Mouse (Mus musculus): Measurements from ENCODE around the gene Cage1. TPM values are rescaled to one million over a fixed set of nuclear protein-coding genes. Genes with fewer than 3 reads are reported as not detected.
A peak's percentile ranks its signal among the peaks of the same experiment; 100 is the strongest.

Cage1 gene
- total RNA-seq, 2 experiments from 2014 or later = 6.2 to 6.3 TPM

- Histone ChIP-seq H3K4me3 (no peak overlapping the region), H3K27ac (no peak overlapping the region)
- TF ChIP-seq CTCF (IDR thresholded peaks at IDR 0.05) = no peak
- DNase-seq (ENCODE audit: extremely low spot score in 1 of 2, low spot score in 2 of 2) = no peak
- intact Hi-C loops (cut with DNase I) = loop anchor here (5.0 to 10.0 kb wide), 4 partner anchors 155 to 562 kb away; no protein-coding TSS in a partner anchor
Measured at GRCm38 (mm10) chr13:38062678-38063077, 25.8 kb upstream of the Cage1 start.

GRCm38 (mm10) chr13:38049888-38050287 lies 13.0 kb upstream of the Cage1 start:
- intact Hi-C loops (cut with DNase I) = no loop called here
- DNase-seq (ENCODE audit: extremely low spot score in 1 of 2, low spot score in 2 of 2) = no peak

GRCm38 (mm10) chr13:38037811-38038210 lies 942 bp upstream of the Cage1 start:
- intact Hi-C loops (cut with DNase I) = loop anchor here (2.0 to 5.0 kb wide), 3 partner anchors 43 to 585 kb away; partner anchors contain the start of gene Ssr1
- no peak for TF ChIP-seq CTCF (IDR thresholded peaks at IDR 0.05)
- DNase-seq (ENCODE audit: extremely low spot score in 1 of 2, low spot score in 2 of 2) = no peak
- H3K4me3 ChIP-seq = peak overlapping the region; percentile 84
- H3K27ac ChIP-seq = peak overlapping the region; percentile 84; the same call in 1 of the 2 replicates

More at GRCm38 (mm10) chr13:38049888-38050287, 13.0 kb upstream of the Cage1 start:
- Histone ChIP-seq H3K27ac (no peak overlapping the region), H3K4me3 (no peak overlapping the region)
- no peak for TF ChIP-seq CTCF (IDR thresholded peaks at IDR 0.05)

GRCm38 (mm10) chr13:38036343-38037043 lies 376 bp downstream of the Cage1 start, which contains the start of gene Riok1:
Riok1 (plus strand) TSS chr13:38036995.
- intact Hi-C loops (cut with DNase I) = loop anchor here (2.0 to 5.0 kb wide), 3 partner anchors 42 to 584 kb away; partner anchors contain the start of gene Ssr1
- Histone ChIP-seq H3K27ac (peak within 1 kb of the TSS; percentile 84), H3K4me3 (peak within 1 kb of the TSS; percentile 84)
- no peak for DNase-seq (ENCODE audit: extremely low spot score in 1 of 2, low spot score in 2 of 2)
- TF ChIP-seq CTCF (IDR thresholded peaks at IDR 0.05) = no peak

GRCm38 (mm10) chr13:38028407-38028806 lies 8.5 kb downstream of the Cage1 start:
- TF ChIP-seq CTCF (IDR thresholded peaks at IDR 0.05) = no peak
- no peak for DNase-seq (ENCODE audit: extremely low spot score in 1 of 2, low spot score in 2 of 2)
- intact Hi-C loops (cut with DNase I) = no loop called here

GRCm38 (mm10) chr13:38027618-38028248 lies 9.1 kb downstream of the Cage1 start:
- intact Hi-C loops (cut with DNase I) = no loop called here
- DNase-seq (ENCODE audit: extremely low spot score in 1 of 2, low spot score in 2 of 2) = no peak
- Histone ChIP-seq H3K4me3 (no peak overlapping the region), H3K27ac (no peak overlapping the region)
- TF ChIP-seq CTCF (IDR thresholded peaks at IDR 0.05) = no peak

More at GRCm38 (mm10) chr13:38028407-38028806, 8.5 kb downstream of the Cage1 start:
- Histone ChIP-seq H3K4me3 (no peak overlapping the region), H3K27ac (no peak overlapping the region)

- peak; percentile 12 for TF ChIP-seq CTCF (IDR thresholded peaks at IDR 0.05)
- Histone ChIP-seq H3K4me3 (no peak overlapping the region), H3K27ac (no peak overlapping the region)
- intact Hi-C loops (cut with DNase I) = no loop called here
- no peak for DNase-seq (ENCODE audit: extremely low spot score in 1 of 2, low spot score in 2 of 2)
Measured at GRCm38 (mm10) chr13:38025874-38026273, 11.0 kb downstream of the Cage1 start.

GRCm38 (mm10) chr13:38018791-38019190 lies 18.1 kb downstream of the Cage1 start:
- no peak for DNase-seq (ENCODE audit: extremely low spot score in 1 of 2, low spot score in 2 of 2)
- Histone ChIP-seq H3K27ac (no peak overlapping the region), H3K4me3 (no peak overlapping the region)
- intact Hi-C loops (cut with DNase I) = no loop called here
- TF ChIP-seq CTCF (IDR thresholded peaks at IDR 0.05) = no peak

GRCm38 (mm10) chr13:38015591-38015990 lies 21.3 kb downstream of the Cage1 start:
- TF ChIP-seq CTCF (IDR thresholded peaks at IDR 0.05) = no peak
- Histone ChIP-seq H3K4me3 (no peak overlapping the region), H3K27ac (no peak overlapping the region)
- DNase-seq (ENCODE audit: extremely low spot score in 1 of 2, low spot score in 2 of 2) = no peak
- intact Hi-C loops (cut with DNase I) = no loop called here

GRCm38 (mm10) chr13:38012436-38012835 lies 24.4 kb downstream of the Cage1 start:
- H3K4me3 ChIP-seq = no peak overlapping the region
- no peak for TF ChIP-seq CTCF (IDR thresholded peaks at IDR 0.05)
- DNase-seq (ENCODE audit: extremely low spot score in 1 of 2, low spot score in 2 of 2) = no peak
- no peak overlapping the region for H3K27ac ChIP-seq
- intact Hi-C loops (cut with DNase I) = no loop called here

- Histone ChIP-seq H3K4me3 (no peak overlapping the region), H3K27ac (no peak overlapping the region)
- intact Hi-C loops (cut with DNase I) = no loop called here
- no peak for DNase-seq (ENCODE audit: extremely low spot score in 1 of 2, low spot score in 2 of 2)
- TF ChIP-seq CTCF (IDR thresholded peaks at IDR 0.05) = no peak
Measured at GRCm38 (mm10) chr13:38010444-38010910, 26.4 kb downstream of the Cage1 start.

GRCm38 (mm10) chr13:38009721-38010408 lies 27.0 kb downstream of the Cage1 start:
- no peak overlapping the region for H3K27ac ChIP-seq
- TF ChIP-seq CTCF (IDR thresholded peaks at IDR 0.05) = no peak
- intact Hi-C loops (cut with DNase I) = no loop called here
- no peak overlapping the region for H3K4me3 ChIP-seq
- no peak for DNase-seq (ENCODE audit: extremely low spot score in 1 of 2, low spot score in 2 of 2)
